Mouse (Mus musculus) cortical plate, adult 2 months (tissue): ENCODE data around the gene Mup6.

ENCODE experiments used
- CTCF ChIP-seq: fragments of 200-500 bp; IDR thresholded peaks from 2 replicates; pipeline ENCODE4 v1.5.1; 2011; ENCODE audit warnings: mild to moderate bottlenecking, control low read depth, low read length; ENCODE audit not compliant: insufficient read depth; ENCODE audit errors: extremely low read depth
- POLR2A ChIP-seq: fragments of 200-500 bp; IDR thresholded peaks from 2 replicates; pipeline ENCODE4 v1.6.1; 2011; ENCODE audit warnings: mild to moderate bottlenecking, low read length, control low read depth; ENCODE audit not compliant: insufficient read depth; ENCODE audit errors: extremely low read depth

- no peak for TF ChIP-seq CTCF
- no peak for TF ChIP-seq POLR2A
Observed at GRCm38 (mm10) chr4:59914608-59915403, 49.3 kb upstream of the Mup6 start, which contains the start of gene Slc46a2.
